In genomic region chr11:97971232-97971631, GRCm38 (mm10) we compare ENCODE assay signal across 9 mouse cellular contexts. TPM values are rescaled to one million over a fixed set of nuclear protein-coding genes. Genes with fewer than 3 reads are reported as not detected.
DNase-seq lines count a peak whose midpoint lies in the region; ATAC-seq lines count a peak whose summit lies in the region.
"Had no signal": no experiment of that assay in that cellular context is flagged by ENCODE, and none has a peak within 500 bp of the region (broad histone marks: within the 10 kb centered on the region; RNA-seq: fewer than 3 reads in every experiment).

No protein-coding gene starts in this region.

- no peaks in the 10 kb centered on the region for H3K36me3 ChIP-seq in hindbrain, embryonic 15.5 days
- H3K36me3 ChIP-seq in hindbrain, embryonic 14.5 days (replicated peaks; ENCODE audit: control insufficient read depth, insufficient read depth) = no peaks in the 10 kb centered on the region
- H3K36me3 ChIP-seq in midbrain, embryonic 15.5 days (replicated peaks) = no peaks in the 10 kb centered on the region
- no peaks in the 10 kb centered on the region for H3K36me3 ChIP-seq in hindbrain, embryonic 13.5 days

- 0 out of 2 replicates have a peak overlapping the region, but pooled peaks have one; percentile 33 for H3K27ac ChIP-seq in hindbrain, embryonic 15.5 days (replicated peaks)
- no peak overlapping the region for H3K27ac ChIP-seq in hindbrain, embryonic 14.5 days
- no peak overlapping the region for H3K27ac ChIP-seq in midbrain, embryonic 15.5 days
- no peak overlapping the region for H3K27ac ChIP-seq in hindbrain, embryonic 13.5 days

- H3K27me3 ChIP-seq in hindbrain, embryonic 15.5 days = no peaks in the 10 kb centered on the region
- no peaks in the 10 kb centered on the region for H3K27me3 ChIP-seq in hindbrain, embryonic 14.5 days (ENCODE audit: control insufficient read depth, insufficient read depth, low read length)
- H3K27me3 ChIP-seq in midbrain, embryonic 15.5 days (replicated peaks) = no peaks in the 10 kb centered on the region
- H3K27me3 ChIP-seq in hindbrain, embryonic 13.5 days = no peaks in the 10 kb centered on the region

- peaks cover 9% of the 10 kb centered on the region for H3K4me1 ChIP-seq in hindbrain, embryonic 15.5 days (replicated peaks)
- 0 out of 2 replicates have a peak, but pooled peaks cover 5% of the 10 kb centered on the region for H3K4me1 ChIP-seq in hindbrain, embryonic 14.5 days (replicated peaks; ENCODE audit: control insufficient read depth, insufficient read depth, low read length)
- H3K4me1 ChIP-seq in midbrain, embryonic 15.5 days = peaks cover 8% of the 10 kb centered on the region; the same call in 1 of the 2 replicates
- H3K4me1 ChIP-seq in hindbrain, embryonic 13.5 days (replicated peaks) = peaks cover 8% of the 10 kb centered on the region

- WGBS in hindbrain, embryonic 15.5 days = 41% methylated on average over 7 of the region's 7 CpGs
- WGBS in hindbrain, embryonic 14.5 days = 33% methylated on average over 7 of the region's 7 CpGs
- WGBS in midbrain, embryonic 15.5 days = 38% methylated on average over 7 of the region's 7 CpGs
- 43% methylated on average over 7 of the region's 7 CpGs for WGBS in hindbrain, embryonic 13.5 days

- no peaks in the 10 kb centered on the region for H3K9me3 ChIP-seq in hindbrain, embryonic 15.5 days
- no peaks in the 10 kb centered on the region for H3K9me3 ChIP-seq in hindbrain, embryonic 14.5 days (ENCODE audit: control insufficient read depth, low read length)
- no peaks in the 10 kb centered on the region for H3K9me3 ChIP-seq in midbrain, embryonic 15.5 days
- no peaks in the 10 kb centered on the region for H3K9me3 ChIP-seq in hindbrain, embryonic 13.5 days
- H3K9me3 ChIP-seq: G1E had no signal

- no peak overlapping the region for H3K4me2 ChIP-seq in hindbrain, embryonic 15.5 days
- no peak overlapping the region for H3K4me2 ChIP-seq in hindbrain, embryonic 14.5 days (replicated peaks)
- no peak overlapping the region for H3K4me2 ChIP-seq in midbrain, embryonic 15.5 days
- no peak overlapping the region for H3K4me2 ChIP-seq in hindbrain, embryonic 13.5 days

- no peak for ATAC-seq in hindbrain, embryonic 15.5 days (ENCODE audit: low FRiP score, low read depth)
- ATAC-seq in hindbrain, embryonic 14.5 days (ENCODE audit: low FRiP score) = no peak
- no peak for ATAC-seq in midbrain, embryonic 15.5 days (replicated peaks)
- no peak for ATAC-seq in hindbrain, embryonic 13.5 days (ENCODE audit: low FRiP score)

- no peak for DNase-seq in hindbrain, embryonic 14.5 days (ENCODE audit: low spot score)
- DNase-seq in adrenal gland, adult (ENCODE audit: inconsistent age in 2 of 2, low spot score in 1 of 2) = peak; percentile 94 to 96
- DNase-seq in gastrocnemius, postnatal 25 days = peak; percentile 86
- DNase-seq in layer of hippocampus, postnatal 25 days (ENCODE audit: extremely low spot score in 1 of 2, low spot score in 1 of 2) = peak; percentile 62 to 63
- DNase-seq in ovary, postnatal 36 days (ENCODE audit: low spot score) = peak; percentile 61

- no peak overlapping the region for H3K4me3 ChIP-seq in hindbrain, embryonic 15.5 days
- H3K4me3 ChIP-seq in hindbrain, embryonic 14.5 days (replicated peaks; ENCODE audit: low read length) = no peak overlapping the region
- H3K4me3 ChIP-seq in midbrain, embryonic 15.5 days = no peak overlapping the region
- H3K4me3 ChIP-seq in hindbrain, embryonic 13.5 days = no peak overlapping the region

- no peak overlapping the region for H3K9ac ChIP-seq in hindbrain, embryonic 15.5 days
- H3K9ac ChIP-seq in hindbrain, embryonic 14.5 days = no peak overlapping the region
- no peak overlapping the region for H3K9ac ChIP-seq in midbrain, embryonic 15.5 days
- no peak overlapping the region for H3K9ac ChIP-seq in hindbrain, embryonic 13.5 days

RNA-seq across cellular contexts. Expression of gene Plxdc1, which starts 15.0 kb away (rescaled TPM):
- 1.4 and 1.5 TPM in 2 replicates for polyA plus RNA-seq in hindbrain, embryonic 15.5 days (2015; fragmentation: Nextera tagmentation; extraction: Ambion mirVana)
- polyA plus RNA-seq in hindbrain, embryonic 14.5 days (2014; fragmentation: Nextera tagmentation; extraction: Ambion mirVana) = 0.90 and 1.1 TPM in 2 replicates
- total RNA-seq in gastrocnemius, postnatal 25 days (2021) = 1 to 10 TPM; 3.1 TPM
- 1 to 10 TPM; 8.2 to 9.1 TPM for total RNA-seq in layer of hippocampus, postnatal 25 days (2021)
- 1.7 and 1.8 TPM in 2 replicates for polyA plus RNA-seq in midbrain, embryonic 15.5 days (2015; fragmentation: Nextera tagmentation; extraction: Ambion mirVana)
- polyA plus RNA-seq in hindbrain, embryonic 13.5 days (2015; fragmentation: Nextera tagmentation; extraction: Ambion mirVana) = 0.60 and 0.89 TPM in 2 replicates

RNA-seq across cellular contexts. Expression of gene Arl5c, which starts 24.7 kb away (rescaled TPM):
- polyA plus RNA-seq in hindbrain, embryonic 15.5 days (2015; fragmentation: Nextera tagmentation; extraction: Ambion mirVana) = 12.9 and 13.7 TPM in 2 replicates
- 6.5 and 11.0 TPM in 2 replicates for polyA plus RNA-seq in hindbrain, embryonic 14.5 days (2014; fragmentation: Nextera tagmentation; extraction: Ambion mirVana)
- total RNA-seq in gastrocnemius, postnatal 25 days (2021) = under 1 TPM in 1 of 2 experiments, not detected in 1; 0.27 TPM
- 1 to 10 TPM in 1 of 2 experiments, under 1 TPM in 1; 0.71 to 1.2 TPM for total RNA-seq in layer of hippocampus, postnatal 25 days (2021)
- 9.5 and 10.8 TPM in 2 replicates for polyA plus RNA-seq in midbrain, embryonic 15.5 days (2015; fragmentation: Nextera tagmentation; extraction: Ambion mirVana)
- 10.7 TPM in 2 replicates for polyA plus RNA-seq in hindbrain, embryonic 13.5 days (2015; fragmentation: Nextera tagmentation; extraction: Ambion mirVana)
- polyA plus RNA-seq: G1E had no signal

RNA-seq across cellular contexts. Expression of gene Cacnb1, which starts 51.6 kb away (rescaled TPM):
- 62.2 and 70.1 TPM in 2 replicates for polyA plus RNA-seq in hindbrain, embryonic 15.5 days (2015; fragmentation: Nextera tagmentation; extraction: Ambion mirVana)
- polyA plus RNA-seq in hindbrain, embryonic 14.5 days (2014; fragmentation: Nextera tagmentation; extraction: Ambion mirVana) = 40.0 and 40.3 TPM in 2 replicates
- 100 to 1,000 TPM; 212 to 259 TPM for total RNA-seq in gastrocnemius, postnatal 25 days (2021)
- total RNA-seq in layer of hippocampus, postnatal 25 days (2021) = 100 to 1,000 TPM; 138 to 144 TPM
- 72.0 and 75.2 TPM in 2 replicates for polyA plus RNA-seq in midbrain, embryonic 15.5 days (2015; fragmentation: Nextera tagmentation; extraction: Ambion mirVana)
- 51.6 and 57.4 TPM in 2 replicates for polyA plus RNA-seq in hindbrain, embryonic 13.5 days (2015; fragmentation: Nextera tagmentation; extraction: Ambion mirVana)

RNA-seq across cellular contexts. Expression of gene Rpl19, which starts 55.3 kb away (rescaled TPM):
- polyA plus RNA-seq in hindbrain, embryonic 15.5 days (2015; fragmentation: Nextera tagmentation; extraction: Ambion mirVana) = 632 and 657 TPM in 2 replicates
- 614 and 694 TPM in 2 replicates for polyA plus RNA-seq in hindbrain, embryonic 14.5 days (2014; fragmentation: Nextera tagmentation; extraction: Ambion mirVana)
- 100 to 1,000 TPM; 421 to 453 TPM for total RNA-seq in gastrocnemius, postnatal 25 days (2021)
- 100 to 1,000 TPM; 567 to 626 TPM for total RNA-seq in layer of hippocampus, postnatal 25 days (2021)
- polyA plus RNA-seq in midbrain, embryonic 15.5 days (2015; fragmentation: Nextera tagmentation; extraction: Ambion mirVana) = 622 and 634 TPM in 2 replicates
- 689 and 706 TPM in 2 replicates for polyA plus RNA-seq in hindbrain, embryonic 13.5 days (2015; fragmentation: Nextera tagmentation; extraction: Ambion mirVana)
